Mouse (Mus musculus) skeletal muscle tissue, adult 2 months (tissue): ENCODE data around the gene Amh.

ENCODE experiments used
- DNase-seq: peaks from one replicate; pipeline ENCODE4 v3.0.0-alpha.2; 2012; ENCODE audit warnings: low read depth, low spot score

Gene Amh

DNA sequence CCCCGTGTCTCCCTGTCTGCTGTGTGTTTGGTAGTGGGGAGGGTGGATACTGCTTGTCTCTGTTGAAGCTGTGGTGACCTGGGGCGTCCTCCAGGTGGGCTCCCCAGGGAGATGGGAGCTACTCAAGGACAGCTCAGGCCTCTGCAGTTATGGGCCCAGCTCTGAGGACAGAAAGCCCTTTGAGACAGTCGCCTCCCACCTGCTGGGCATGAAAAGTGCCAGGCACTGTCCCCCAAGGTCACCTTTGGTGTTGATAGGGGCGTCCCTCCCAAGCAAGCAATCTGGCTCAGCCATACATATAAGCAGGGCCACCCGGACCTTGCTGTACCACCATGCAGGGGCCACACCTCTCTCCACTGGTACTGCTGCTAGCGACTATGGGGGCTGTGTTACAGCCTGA lies at the start of gene Amh:
Gene Amh, plus strand, starts transcription at position 328 of the 400 bp plus-strand sequence.
- DNase-seq, result no peak

DNA sequence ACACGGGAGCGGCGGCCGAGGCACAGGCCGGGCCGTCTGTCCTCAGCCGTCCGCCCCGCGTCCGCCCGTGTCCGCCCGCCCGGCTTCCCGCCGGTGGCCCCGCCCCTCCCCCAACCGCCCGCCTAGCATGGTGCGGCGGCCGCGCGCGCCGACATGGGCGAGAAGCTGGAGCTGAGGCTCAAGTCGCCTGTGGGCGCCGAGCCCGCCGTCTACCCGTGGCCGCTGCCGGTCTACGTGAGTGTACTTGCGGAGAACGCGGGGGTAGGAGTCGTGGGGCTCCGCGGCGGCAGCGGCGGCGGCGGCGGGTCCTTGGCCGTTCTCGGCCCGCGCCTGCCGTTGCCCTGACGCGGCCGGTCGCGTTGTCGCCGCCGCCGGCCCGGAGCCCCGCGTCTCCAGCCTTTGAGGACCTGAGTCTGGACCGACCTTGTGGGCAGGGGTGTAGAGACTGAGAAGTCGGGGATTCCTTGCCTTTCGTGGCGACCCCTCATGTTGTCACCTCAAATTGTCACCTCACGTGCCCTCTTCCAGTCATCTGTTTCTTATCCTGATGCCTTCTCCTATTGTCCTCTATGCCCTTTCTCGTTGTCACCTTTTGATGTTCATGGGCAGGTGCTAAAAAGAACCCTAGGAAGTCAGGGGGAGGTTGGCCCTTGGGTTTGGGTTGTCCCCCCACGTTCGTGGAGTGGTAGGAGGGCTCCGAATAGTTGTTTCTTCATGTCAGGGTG lies 49.6 kb upstream of the Amh start:
- no peak for DNase-seq

DNA sequence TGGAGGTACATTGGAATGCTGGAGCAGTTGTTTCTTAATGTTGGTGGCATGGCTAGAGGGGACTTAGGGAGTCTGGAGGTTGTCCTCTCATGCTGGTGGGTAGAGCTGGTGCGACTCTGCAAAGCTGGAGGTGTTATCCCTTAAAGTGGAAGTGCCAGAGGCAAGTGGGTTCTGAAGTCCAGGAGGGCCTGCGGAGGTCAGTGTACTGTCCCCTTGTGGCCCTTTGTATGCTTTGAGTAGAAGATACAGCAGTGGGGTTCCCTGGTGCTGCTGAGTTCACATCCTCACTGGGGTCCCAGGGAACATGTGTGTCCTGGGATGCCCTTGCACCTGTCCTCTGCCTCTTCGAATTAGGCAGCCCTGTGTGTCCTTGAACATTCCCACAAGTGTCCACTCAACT lies 48.9 kb upstream of the Amh start:
- no peak for DNase-seq

DNA sequence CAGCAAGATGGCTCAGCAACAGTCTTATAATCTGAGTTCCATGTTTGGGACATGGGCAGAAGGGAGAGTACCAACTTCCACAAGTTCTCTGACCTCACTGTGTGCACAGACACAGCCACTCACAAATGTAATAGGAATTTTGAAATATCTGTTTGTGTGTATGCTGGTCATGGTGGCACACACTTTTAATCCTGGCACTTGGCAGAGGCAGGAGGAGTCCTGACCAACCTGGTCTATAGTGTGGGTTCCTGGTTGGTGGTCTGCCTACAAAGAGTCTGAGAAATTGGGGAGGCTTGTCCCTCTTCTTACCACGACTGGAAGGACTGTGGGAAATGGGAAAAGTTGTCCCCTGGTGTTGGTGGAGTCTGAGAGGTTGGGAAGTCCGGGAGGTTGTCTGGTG lies 48.5 kb upstream of the Amh start:
- DNase-seq, result no peak

DNA sequence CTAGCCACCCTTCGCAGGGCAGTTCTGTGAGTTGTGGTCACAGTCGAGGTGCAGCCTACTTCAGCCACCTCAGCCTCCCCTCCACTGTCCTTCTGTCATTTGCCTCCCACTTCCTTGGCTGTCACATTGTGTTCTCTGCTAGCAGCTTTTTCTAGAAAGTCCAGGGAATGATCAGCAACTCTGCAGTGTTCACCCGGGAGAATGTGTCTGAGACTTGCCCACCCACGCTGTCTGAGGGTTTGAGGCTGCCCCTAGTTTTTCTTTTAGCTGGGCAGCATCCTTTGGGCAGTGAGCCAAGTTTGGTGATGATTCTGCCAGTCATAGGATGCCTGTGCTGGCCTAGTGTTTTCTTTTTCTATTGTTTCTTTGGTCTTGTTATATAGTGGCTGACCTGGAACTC lies 48.1 kb upstream of the Amh start:
- no peak for DNase-seq

DNA sequence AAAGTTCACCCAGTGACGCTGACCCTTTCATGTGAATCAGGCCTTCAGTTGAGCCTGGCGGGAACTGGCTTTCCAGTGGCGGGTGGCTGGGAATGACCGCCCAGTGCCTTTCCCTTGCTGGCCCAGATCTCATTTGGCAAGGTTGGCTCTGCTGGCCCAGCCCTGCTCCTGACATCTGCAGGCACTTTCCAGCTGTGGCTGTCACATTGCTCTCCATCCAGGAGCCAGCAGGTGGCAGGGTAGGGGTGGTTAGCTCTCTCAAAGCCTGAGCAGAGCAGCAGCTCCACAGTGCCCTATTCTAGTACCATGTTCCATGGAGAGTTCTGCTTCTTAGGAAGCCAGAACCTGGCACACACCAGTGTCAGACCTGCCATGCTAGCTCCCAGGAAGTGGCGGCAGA lies 47.3 kb upstream of the Amh start:
- DNase-seq, result peak; percentile 90

DNA sequence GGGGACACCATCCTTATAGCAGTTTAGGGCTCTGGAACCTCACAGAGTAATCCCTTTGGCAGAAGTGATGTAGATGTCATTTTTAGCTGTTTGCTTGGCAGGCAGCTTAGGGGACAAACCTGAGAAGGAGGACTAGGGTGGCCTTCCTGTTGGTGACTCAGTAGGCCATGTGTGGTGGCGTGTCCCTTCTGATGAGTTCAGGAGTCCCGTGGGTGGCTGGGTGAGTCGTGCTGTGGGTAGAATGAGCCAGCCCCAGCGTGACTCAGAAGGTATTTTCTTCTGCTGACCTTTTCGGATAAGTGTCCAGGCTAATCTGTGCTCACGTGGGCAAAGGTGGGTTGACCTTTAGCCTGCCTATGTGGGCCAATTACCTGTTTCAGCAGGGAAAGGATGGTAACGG lies 46.4 kb upstream of the Amh start:
- peak; percentile 64 for DNase-seq

DNA sequence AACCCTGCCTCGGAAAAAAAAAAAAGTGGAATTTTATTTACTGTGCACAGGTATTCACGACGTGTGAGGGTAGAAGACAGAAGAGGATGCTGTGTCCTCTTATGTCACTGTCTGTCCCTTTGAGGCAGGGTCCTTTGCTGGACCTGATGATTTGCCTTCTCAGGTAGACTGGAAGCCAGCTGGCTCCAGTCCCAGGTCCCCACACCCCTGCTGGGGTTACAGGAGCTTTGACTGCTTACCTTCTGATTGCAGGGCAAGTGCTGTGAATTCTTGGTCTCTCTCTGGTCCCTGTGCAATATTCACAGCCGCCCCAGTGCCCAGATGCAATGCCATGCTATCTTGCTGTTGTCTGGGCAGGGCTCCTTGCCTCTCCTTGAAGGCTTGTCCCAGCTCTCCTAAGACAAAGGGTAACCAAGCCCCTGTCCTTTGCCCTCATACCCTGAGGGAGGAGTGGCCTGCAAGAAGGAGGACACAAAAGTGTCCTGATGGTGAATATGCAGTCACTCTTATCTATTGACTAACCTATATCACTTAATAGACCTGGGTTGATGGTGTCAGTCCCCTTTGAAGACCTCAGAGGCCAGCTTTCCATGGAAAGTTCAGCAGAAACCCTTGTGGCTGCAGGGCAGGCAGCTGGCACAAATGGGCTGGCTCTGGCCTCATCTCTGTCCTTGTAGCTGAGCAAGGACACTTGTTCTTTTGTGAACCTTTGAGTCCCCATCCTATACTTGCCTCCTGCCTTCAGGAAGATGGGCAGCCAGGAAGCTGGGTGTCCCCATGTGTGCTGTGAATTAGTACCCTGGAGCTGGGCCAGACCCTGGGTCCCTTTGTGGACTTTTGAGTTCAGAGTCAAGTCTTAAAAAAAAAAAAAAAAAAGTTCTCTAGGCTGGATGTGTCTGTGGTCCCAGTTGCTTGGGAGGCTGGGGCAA lies 44.2 kb upstream of the Amh start:
- DNase-seq, result no peak

DNA sequence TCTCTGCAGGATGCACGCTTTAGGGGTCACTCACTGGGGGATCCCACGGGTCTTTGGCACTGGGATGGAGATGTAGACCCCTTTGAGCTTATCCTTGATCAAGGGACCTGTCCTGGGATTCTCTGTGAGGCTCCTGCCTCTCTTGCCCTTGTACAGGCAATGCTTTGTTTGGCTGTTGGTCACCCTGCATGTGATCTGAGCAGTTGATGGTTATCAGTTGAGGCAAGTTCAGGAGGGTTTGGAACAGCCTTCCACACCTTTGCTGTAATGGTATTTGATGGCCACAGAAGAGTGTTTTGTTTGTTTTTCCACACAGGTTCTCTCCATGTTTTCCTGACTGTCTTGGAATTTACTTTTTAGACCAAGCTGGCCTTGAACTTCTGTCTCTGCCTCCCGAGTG lies 43.2 kb upstream of the Amh start:
- no peak for DNase-seq

DNA sequence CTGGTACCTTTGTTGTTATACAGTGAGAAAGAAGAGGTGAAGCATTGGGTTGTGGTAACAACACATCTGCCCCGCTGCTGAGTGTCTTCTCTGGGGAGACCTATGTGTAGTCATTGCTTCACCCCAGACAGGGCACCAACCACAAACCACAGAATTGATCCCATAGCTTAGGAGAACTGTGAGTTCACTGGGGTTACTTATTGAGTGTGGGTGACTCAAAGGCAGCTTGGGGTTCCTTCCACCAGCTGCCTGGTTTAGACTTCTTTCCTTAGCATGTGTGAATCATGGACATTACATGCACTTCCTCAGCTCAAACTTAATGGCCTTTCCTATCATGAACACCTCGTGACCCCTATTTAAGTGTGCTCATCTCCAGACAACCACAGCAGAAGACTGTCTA lies 41.5 kb upstream of the Amh start:
- DNase-seq, result no peak

DNA sequence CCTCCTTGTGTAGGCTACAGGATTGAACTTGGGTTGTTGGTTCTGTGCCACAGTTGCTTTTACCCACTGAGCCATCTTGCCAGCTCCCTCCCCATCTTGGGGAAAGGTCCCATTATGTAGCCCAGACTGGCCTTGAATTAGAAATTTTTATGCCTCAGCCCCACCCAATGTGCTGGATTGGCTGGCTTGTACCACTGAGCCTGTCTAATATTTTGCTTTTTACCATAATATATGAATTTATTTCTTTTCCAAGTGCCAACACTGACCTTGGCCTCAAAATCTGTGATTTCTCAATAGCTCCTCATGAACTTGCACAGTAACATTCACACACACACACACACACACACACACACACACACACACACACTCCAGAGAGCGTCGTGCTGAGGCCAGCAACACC lies 39.3 kb upstream of the Amh start:
- DNase-seq, result no peak

DNA sequence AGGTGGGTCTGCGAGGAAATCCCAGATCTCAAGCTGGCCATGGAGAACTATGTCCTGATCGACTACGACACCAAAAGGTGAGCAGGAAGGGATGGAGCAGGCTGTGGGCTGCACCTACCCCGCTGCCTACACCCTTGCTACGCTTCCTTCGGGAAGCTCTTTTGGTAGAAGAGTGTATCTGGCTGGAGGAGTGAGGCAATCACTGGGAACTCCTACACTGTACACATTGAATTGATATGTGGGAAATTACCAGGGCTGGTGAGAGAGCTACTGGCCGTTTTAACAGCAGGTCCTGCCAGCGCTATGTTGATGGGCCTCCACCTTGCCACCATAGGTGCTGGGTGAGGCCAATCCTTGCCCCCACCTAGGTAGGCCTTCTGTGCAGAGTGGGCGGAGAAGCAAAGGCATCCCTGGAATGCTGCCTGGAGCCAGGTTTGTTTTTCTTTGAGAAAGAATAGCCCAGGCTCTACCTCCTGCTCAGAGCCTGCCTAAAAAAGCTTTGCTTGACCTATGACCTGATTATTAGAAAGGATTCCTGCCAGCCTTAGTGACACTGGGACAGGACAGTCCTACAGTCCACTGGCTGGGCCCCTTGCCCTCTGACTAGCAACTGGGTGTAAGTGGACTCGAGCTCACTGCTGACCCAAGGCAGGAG lies 38.8 kb upstream of the Amh start:
- DNase-seq, result no peak

DNA sequence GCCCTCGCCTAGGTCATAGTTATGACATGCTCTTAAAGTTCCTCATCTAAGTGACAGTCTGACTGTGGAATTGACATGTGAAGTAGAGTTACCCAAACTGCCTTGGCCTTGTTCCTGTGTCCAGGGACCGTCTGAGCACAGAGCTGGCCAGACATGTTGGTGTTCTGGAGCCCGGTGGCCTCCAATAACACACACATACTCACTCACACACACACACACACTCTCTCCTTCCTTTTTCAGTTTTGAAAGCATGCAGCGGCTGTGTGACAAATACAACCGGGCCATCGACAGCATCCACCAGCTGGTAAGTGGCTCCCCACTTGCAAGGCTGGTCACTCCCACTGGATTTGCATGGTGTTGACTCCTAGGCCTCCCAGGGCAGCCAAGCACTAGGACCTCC lies 36.7 kb upstream of the Amh start:
- no peak for DNase-seq

DNA sequence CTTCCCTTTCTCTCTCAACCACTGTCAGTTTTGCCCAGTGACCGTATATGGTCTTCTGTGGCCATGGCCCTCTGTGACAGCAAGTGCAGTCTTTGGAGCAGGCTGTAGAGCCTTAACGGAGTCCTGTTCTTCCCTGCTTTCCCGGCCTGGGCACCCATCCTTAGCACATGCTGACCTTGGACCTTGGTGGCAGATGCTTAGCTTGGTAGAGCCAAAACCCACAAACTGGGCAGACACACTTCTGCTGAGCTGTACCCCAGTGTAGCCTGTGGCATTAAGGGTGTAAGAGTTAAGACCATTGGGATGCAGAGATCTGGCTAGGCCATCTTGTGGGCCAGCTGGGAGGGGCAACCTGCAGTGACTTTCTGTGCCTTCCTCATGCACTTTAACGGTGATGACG lies 31.2 kb upstream of the Amh start:
- no peak for DNase-seq

DNA sequence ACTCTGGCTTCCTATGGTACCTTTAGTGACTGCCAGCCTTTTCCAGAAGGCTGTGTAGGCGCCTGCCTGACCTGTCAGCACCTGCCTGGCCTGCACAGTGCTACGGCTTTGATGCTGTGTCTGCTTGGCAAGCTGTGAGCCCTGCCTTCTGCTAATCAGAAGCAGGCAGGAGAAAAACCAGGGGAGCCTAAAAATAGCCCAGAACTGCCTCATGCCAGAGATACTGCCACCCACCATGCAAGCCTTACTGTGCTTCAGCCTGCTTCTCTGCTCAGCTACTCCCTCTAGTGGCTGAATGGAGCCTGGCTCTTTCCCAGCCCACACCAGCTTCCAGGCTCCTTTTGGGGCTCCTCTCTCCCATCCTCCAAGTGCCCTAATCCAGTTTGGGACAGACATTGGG lies 30.5 kb upstream of the Amh start:
- DNase-seq, result peak; percentile 93

DNA sequence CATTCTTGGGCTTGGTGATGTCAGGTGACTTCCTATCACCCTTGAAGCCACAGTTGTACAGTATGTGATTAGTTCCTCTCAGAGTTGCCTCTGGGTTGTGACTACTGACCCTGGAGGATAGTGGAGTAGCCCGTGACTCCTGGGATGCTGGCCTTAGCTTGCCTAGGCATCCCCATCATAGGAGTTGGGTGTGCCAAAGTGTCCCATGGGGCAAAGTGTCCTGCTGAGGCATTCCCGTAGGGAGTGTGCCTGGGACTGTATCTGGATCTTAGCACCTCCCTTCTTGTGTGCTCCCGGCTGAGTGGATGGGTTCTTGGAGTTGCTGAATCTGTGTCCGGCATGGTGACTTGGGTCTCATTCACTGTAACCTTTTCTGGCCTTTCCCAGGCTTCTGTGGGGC lies 30.1 kb upstream of the Amh start:
- DNase-seq, result no peak

DNA sequence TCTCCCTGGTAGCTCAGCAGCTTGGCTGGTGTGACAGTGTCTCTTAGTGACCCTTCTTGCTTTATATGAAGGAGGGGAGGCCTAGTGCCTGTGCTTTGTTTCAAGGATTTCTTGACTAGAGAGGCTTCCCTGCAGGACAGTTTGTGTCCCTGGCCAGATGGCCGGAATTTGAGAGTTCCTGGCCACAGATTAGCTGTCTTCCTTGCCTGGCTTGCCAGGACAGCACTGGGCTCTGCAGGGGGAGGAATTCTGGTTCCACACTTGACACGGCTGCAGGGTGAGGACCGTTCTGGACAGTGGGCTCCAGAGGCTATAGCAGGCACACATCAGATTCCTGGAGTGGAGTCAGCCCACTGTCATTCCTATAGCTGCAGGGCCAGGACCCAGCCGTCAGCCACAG lies 29.3 kb upstream of the Amh start:
- DNase-seq, result no peak

DNA sequence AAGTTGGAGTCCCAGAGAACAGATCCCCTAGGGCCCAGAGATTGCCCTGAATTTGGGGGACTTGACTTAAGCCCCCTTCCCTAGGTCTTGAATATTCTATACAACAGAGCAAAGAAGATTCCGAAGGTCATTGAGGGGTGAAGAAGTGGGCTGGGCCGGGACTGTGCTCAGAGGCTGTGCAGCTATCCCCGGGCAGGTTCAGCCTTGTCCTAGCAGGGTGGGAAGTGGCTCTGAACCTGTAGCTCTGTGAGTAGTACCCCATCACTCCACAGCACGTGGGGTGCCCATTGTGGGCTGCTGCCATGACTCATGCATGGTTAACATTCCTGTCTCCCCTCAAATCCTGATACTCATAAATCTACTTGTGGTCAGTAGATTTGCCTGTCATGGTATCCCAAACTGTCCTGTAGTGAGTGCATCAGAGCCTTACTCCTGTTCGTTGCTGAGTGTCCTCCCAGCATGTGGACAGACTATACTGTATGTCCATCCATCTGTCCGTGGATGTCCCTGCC lies 28.6 kb upstream of the Amh start:
- no peak for DNase-seq

DNA sequence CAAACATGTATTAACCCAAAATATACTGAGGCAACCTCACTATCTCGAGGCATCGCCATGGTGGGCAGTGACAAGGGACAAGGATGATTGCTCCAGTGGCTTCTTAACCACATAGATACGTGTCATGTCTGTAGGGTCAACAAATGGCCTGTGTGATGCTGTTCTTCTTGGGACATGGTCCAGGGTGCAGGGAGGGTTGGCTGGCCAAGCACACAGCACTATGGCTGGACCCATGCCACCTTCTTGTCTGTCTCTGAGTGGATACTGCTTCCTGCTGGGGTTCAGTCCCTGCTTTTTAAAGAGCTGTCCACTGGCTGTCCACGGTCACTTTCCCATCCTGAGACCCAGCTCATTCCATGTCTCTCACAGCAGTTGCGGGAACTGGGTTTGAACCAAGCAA lies 27.9 kb upstream of the Amh start:
- no peak for DNase-seq

DNA sequence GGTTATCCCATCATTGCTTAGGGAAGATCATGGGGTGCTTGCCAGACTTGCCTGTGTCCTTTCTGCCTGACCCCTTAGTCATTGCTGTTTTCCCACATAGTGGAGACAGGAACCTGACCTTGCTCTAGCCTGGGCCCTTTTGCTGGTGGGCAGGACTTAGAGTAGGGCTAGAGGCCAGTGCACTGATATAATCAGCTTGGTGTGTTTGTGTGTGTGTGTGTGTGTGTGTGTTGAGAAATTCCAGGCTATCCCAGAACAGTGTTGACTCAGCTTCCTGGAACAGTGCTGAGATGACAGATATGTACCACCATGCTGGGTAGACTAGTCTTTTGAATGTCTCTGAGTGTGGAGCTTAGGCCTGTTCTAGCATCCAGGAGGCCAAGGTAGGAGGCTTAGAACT lies 25.5 kb upstream of the Amh start:
- no peak for DNase-seq

DNA sequence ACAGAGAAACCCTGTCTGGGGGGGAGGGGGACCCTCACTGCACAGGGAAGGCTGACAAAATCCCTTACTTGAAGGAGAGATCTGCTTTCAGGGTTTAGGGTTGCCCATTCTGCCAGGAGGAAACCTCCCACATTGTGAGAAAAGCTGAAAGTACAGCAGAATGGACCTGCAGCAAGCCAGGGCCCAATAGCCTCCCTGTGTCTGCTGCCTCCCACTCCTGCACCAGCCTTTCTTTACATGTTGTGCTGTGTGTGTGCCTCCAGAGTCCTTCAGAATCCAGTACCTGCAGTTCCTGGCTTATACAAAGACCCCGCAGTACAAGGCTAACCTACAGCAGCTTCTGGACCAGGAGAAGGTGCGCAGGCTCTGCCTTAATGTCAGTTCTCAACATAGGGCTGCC lies 20.7 kb upstream of the Amh start:
- DNase-seq, result no peak

DNA sequence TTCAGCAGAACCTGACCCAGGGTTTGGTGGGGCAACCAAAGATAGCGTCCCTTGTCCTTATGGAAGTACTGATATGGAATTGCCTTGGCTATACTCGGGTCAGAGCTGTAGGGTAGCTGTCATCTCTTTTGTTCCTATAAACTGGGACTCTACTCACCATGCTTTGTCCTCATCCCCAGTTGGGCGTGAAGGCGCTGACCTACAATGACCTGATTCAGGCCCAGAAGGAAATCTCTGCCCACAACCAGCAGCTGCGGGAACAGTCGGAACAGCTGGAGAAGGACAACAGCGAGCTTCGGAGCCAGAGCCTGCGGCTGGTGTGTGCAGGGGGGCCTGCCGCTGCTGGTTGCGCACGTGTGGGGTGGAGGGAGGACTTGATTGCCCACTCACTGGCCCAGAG lies 20.2 kb upstream of the Amh start:
- no peak for DNase-seq
